Mouse (Mus musculus) C2C12 (cell line): ENCODE data around the gene Cxcl14.

ENCODE experiments used
- CEBPB ChIP-seq: IDR thresholded peaks from one replicate; pipeline ENCODE4 v1.6.1; 2011; ENCODE audit warnings: low read depth, mild to moderate bottlenecking, control low read depth, moderate library complexity
- CTCF ChIP-seq: IDR thresholded peaks from one replicate; pipeline ENCODE4 v1.5.1; 2011; ENCODE audit not compliant: control insufficient read depth, insufficient read depth, insufficient read length
- MAX ChIP-seq: IDR thresholded peaks from one replicate; pipeline ENCODE4 v1.6.1; 2011; ENCODE audit warnings: mild to moderate bottlenecking, control low read depth
- MYOD1 ChIP-seq: IDR thresholded peaks from one replicate; pipeline ENCODE4 v1.6.1; 2011; ENCODE audit warnings: low read depth; ENCODE audit not compliant: control insufficient read depth, insufficient read length

DNA sequence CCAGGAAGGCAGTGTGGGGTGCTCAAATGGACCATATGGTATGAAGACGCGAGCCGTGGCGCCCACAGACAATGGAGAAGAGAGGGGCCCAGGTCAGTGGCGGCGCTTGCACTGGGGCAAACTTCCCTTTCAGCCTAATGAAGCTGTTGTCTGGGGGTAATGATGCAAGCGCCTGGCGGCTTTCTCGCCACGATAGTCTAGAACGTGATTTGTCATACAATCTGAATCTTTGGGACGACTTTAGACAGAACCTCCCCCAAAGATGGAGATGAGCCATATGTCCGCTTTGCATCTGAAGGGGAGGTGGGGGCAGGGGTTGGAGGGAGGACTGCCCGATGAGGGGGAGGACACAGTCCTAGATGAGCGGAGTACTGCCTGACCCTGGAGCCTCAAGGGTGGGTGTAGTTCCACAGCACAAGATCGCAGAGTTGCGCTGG lies 36.0 kb downstream of the Cxcl14 start:
- TF ChIP-seq CTCF (no peak), MAX (no peak), MYOD1 (no peak), CEBPB (no peak)
